Mouse (Mus musculus) cerebellum, adult 2 months (tissue): Measurements from ENCODE around the gene Tubal3. TPM values are rescaled to one million over a fixed set of nuclear protein-coding genes. Genes with fewer than 3 reads are reported as not detected.

Experiments
- DNase-seq, 2 experiments: peaks; one replicate each; pipeline ENCODE4 v3.0.0; 2021
- H3K27ac ChIP-seq: fragments of 200-500 bp; 2 replicates; pipeline ENCODE4 v1.5.1; 2012; ENCODE audit warnings: low read length, control low read depth, inconsistent platforms; ENCODE audit not compliant: insufficient read depth
- H3K27me3 ChIP-seq: fragments of 200-500 bp; 2 replicates; pipeline ENCODE4 v1.6.1; 2012; ENCODE audit warnings: inconsistent platforms, mild to moderate bottlenecking, low read length, moderate library complexity; ENCODE audit not compliant: control insufficient read depth, insufficient read depth
- H3K4me1 ChIP-seq: fragments of 200-500 bp; 2 replicates; pipeline ENCODE4 v1.6.1; 2011; ENCODE audit warnings: low read length; ENCODE audit not compliant: control insufficient read depth, insufficient read depth
- H3K4me3 ChIP-seq: fragments of 200-500 bp; replicated peaks from 2 replicates; pipeline ENCODE3; 2011; ENCODE audit warnings: mild to moderate bottlenecking, low read depth, low read length, control low read depth; ENCODE audit not compliant: insufficient read depth
- CTCF ChIP-seq: fragments of 200-500 bp; IDR thresholded peaks from 2 replicates; pipeline ENCODE4 v1.5.1; 2011; ENCODE audit warnings: low read depth, mild to moderate bottlenecking, control low read depth, low read length, moderate library complexity, borderline replicate concordance; ENCODE audit not compliant: insufficient read depth
- POLR2A ChIP-seq: fragments of 200-500 bp; IDR thresholded peaks from 2 replicates; pipeline ENCODE4 v1.6.1; 2011; ENCODE audit warnings: low read length, control low read depth, borderline replicate concordance; ENCODE audit not compliant: insufficient read depth
- WGBS: fragments of 180-500 bp; shearing (Covaris S2); methylation state at CpG from one replicate; pipeline ENCODE4 v1.1.7; 2018; 5-methylcytosine and 5-hydroxymethylcytosine counted together
- polyA plus RNA-seq: library from polyadenylated mRNA; depleted of rRNA; stranded (reverse); fragments of >200 nt; gene quantifications from 2 replicates; pipeline ENCODE4 v1.2.3, GENCODE M21; 2012; rRNA removed

The Tubal3 gene
- polyA plus RNA-seq, 1 experiment, result not detected

- Histone ChIP-seq H3K4me3 (no peak within 1 kb of the TSS), H3K4me1 (no peaks in the 10 kb centered on the region), H3K27me3 (no peaks in the 10 kb centered on the region), H3K27ac (no peak within 1 kb of the TSS)
- no peak for TF ChIP-seq POLR2A
- no peak for TF ChIP-seq CTCF
- WGBS, result 63% methylated on average over 2 of the region's 2 CpGs
- no peak for DNase-seq
Measured at GRCm38 (mm10) chr13:3945249-3945648, 27.2 kb downstream of the Tubal3 start, which contains the start of gene Ucn3. Ucn3 (minus strand) TSS chr13:3945349.

GRCm38 (mm10) chr13:3947267-3947666 lies 29.2 kb downstream of the Tubal3 start:
- WGBS, result 86% methylated on average over 4 of the region's 4 CpGs
- no peaks in the 10 kb centered on the region for H3K4me1 ChIP-seq
- H3K4me3 ChIP-seq, result no peak overlapping the region
- no peak for TF ChIP-seq POLR2A
- no peak for TF ChIP-seq CTCF
- no peak overlapping the region for H3K27ac ChIP-seq
- no peaks in the 10 kb centered on the region for H3K27me3 ChIP-seq
- DNase-seq, result no peak

GRCm38 (mm10) chr13:3949477-3949876 lies 31.4 kb downstream of the Tubal3 start:
- 90% methylated on average over 4 of the region's 4 CpGs for WGBS

GRCm38 (mm10) chr13:3951198-3951914 lies 33.3 kb downstream of the Tubal3 start:
- no peaks in the 10 kb centered on the region for H3K4me1 ChIP-seq
- no peak overlapping the region for H3K27ac ChIP-seq
- H3K4me3 ChIP-seq, result no peak overlapping the region
- TF ChIP-seq POLR2A, result no peak
- TF ChIP-seq CTCF, result no peak
- no peaks in the 10 kb centered on the region for H3K27me3 ChIP-seq
- WGBS, result 72% methylated on average over 6 of the region's 6 CpGs
- DNase-seq, result no peak

More at GRCm38 (mm10) chr13:3949477-3949876, 31.4 kb downstream of the Tubal3 start:
- Histone ChIP-seq H3K27me3 (no peaks in the 10 kb centered on the region), H3K27ac (no peak overlapping the region), H3K4me1 (no peaks in the 10 kb centered on the region), H3K4me3 (no peak overlapping the region)
- DNase-seq, result no peak
- TF ChIP-seq POLR2A (no peak), CTCF (no peak)

- WGBS, result 87% methylated on average over 4 of the region's 4 CpGs
- no peak overlapping the region for H3K27ac ChIP-seq
Measured at GRCm38 (mm10) chr13:3968849-3969248, 50.8 kb downstream of the Tubal3 start.

More at GRCm38 (mm10) chr13:3968849-3969248, 50.8 kb downstream of the Tubal3 start:
- Histone ChIP-seq H3K4me1 (no peaks in the 10 kb centered on the region), H3K4me3 (no peak overlapping the region), H3K27me3 (no peaks in the 10 kb centered on the region)
- DNase-seq, result no peak
- TF ChIP-seq POLR2A, result no peak
- TF ChIP-seq CTCF, result no peak

Other genes starting within 250 kb of the Tubal3 start
- not detected in 2 replicates for gene Calml3, start 114.0 kb upstream of the Tubal3 start, polyA plus RNA-seq
- not detected in 2 replicates for gene Calm4, start 80.5 kb upstream of the Tubal3 start, polyA plus RNA-seq
- gene Calm5, start 64.1 kb upstream of the Tubal3 start, polyA plus RNA-seq, result not detected in 2 replicates
- gene Net1, start 54 bp upstream of the Tubal3 start, polyA plus RNA-seq, result 7.8 and 8.6 TPM in 2 replicates
- not detected in 2 replicates for gene Ucn3, start 27.1 kb downstream of the Tubal3 start, polyA plus RNA-seq
- gene Akr1c14, start 130.7 kb downstream of the Tubal3 start, polyA plus RNA-seq, result 1.5 and 2.9 TPM in 2 replicates
- not detected in 2 replicates for gene Akr1c18, start 232.4 kb downstream of the Tubal3 start, polyA plus RNA-seq